Mouse (Mus musculus) heart, adult 2 months (tissue): ENCODE results near the gene Mlec. TPM values are rescaled to one million over a fixed set of nuclear protein-coding genes. Genes with fewer than 3 reads are reported as not detected.

Experiments
- DNase-seq, 2 experiments: peaks; one replicate each; pipeline ENCODE4 v3.0.0; 2021
- H3K27ac ChIP-seq: fragments of 200-600 bp; 2 replicates; pipeline ENCODE4 v1.8.1; 2022
- H3K27me3 ChIP-seq: fragments of 200-500 bp; 2 replicates; pipeline ENCODE4 v1.6.1; 2012; ENCODE audit warnings: mild to moderate bottlenecking, low read length, inconsistent platforms, mixed read lengths; ENCODE audit not compliant: control insufficient read depth, insufficient read depth
- H3K36me3 ChIP-seq: fragments of 200-500 bp; 2 replicates; pipeline ENCODE4 v1.6.1; 2012; ENCODE audit warnings: low read length, inconsistent platforms; ENCODE audit not compliant: control insufficient read depth, insufficient read depth
- H3K4me1 ChIP-seq: fragments of 200-500 bp; 2 replicates; pipeline ENCODE4 v1.6.1; 2011; ENCODE audit warnings: low read length; ENCODE audit not compliant: control insufficient read depth, insufficient read depth
- H3K4me3 ChIP-seq: fragments of 200-600 bp; 2 replicates; pipeline ENCODE4 v1.8.1; 2022
- H3K79me2 ChIP-seq: fragments of 200-500 bp; replicated peaks from 2 replicates; pipeline ENCODE4 v1.6.1; 2012; ENCODE audit warnings: mild to moderate bottlenecking, inconsistent platforms, low read length, moderate library complexity, mixed read lengths; ENCODE audit not compliant: control insufficient read depth, insufficient read depth
- H3K9ac ChIP-seq: fragments of 200-500 bp; 2 replicates; pipeline ENCODE4 v1.6.1; 2012; ENCODE audit warnings: low read depth, mild to moderate bottlenecking, control low read depth, inconsistent platforms, low read length, mixed read lengths
- CTCF ChIP-seq: fragments of 200-600 bp; IDR thresholded peaks from 2 replicates; pipeline ENCODE4 v1.8.1; 2022; ENCODE audit warnings: antibody characterized with exemption, mild to moderate bottlenecking, moderate library complexity
- EP300 ChIP-seq: fragments of 200-500 bp; IDR thresholded peaks from 2 replicates; pipeline ENCODE4 v1.6.1; 2011; ENCODE audit warnings: low read depth, low read length, control low read depth; ENCODE audit not compliant: insufficient read depth
- POLR2A ChIP-seq: fragments of 200-500 bp; IDR thresholded peaks from 2 replicates; pipeline ENCODE4 v1.6.1; 2011; ENCODE audit warnings: mild to moderate bottlenecking, low read depth, low read length, control low read depth; ENCODE audit not compliant: insufficient read depth
- WGBS: fragments of 180-500 bp; shearing (Covaris S2); methylation state at CpG from one replicate; pipeline ENCODE4 v1.1.7; 2018; 5-methylcytosine and 5-hydroxymethylcytosine counted together
- intact Hi-C: fragments of 180-260 bp; cut with DNase I; formaldehyde crosslinking; loops from one replicate; pipeline ENCODE4 v1.15.1; 2025
- long read RNA-seq: library from polyadenylated mRNA; stranded (forward); transcript quantifications from one replicate; pipeline ENCODE4 v2.0.0, GENCODE M21; 2021
- polyA plus RNA-seq: library from polyadenylated mRNA; depleted of rRNA; stranded (reverse); fragments of >200 nt; gene quantifications from 2 replicates; pipeline ENCODE4 v1.2.3, GENCODE M21; 2012; rRNA removed
- total RNA-seq, 2 experiments: library from RNA; stranded (reverse); gene quantifications; 2 replicates each; pipeline ENCODE4 v1.2.3; 2021

The Mlec gene
- total RNA-seq (10 to 100 TPM; 74.6 to 80.6 TPM), polyA plus RNA-seq (40.4 and 75.4 TPM in 2 replicates)
- long read RNA-seq, full-length matches to known transcripts, result 24 of 45 reads
- long read RNA-seq, partial matches to known transcripts, result 0 of 45 reads
- long read RNA-seq, other reads (novel, unspliced or antisense), result 21 of 45 reads

GRCm38 (mm10) chr5:115158040-115158983 is at the start of gene Mlec:
Mlec (minus strand) TSS chr5:115158179.
- DNase-seq, result peak; percentile 99
- peaks cover 18% of the 10 kb centered on the region for H3K4me1 ChIP-seq
- under 1% methylated on average over 78 of the region's 78 CpGs for WGBS
- intact Hi-C loops, result no loop called here
- H3K27me3 ChIP-seq, result no peaks in the 10 kb centered on the region
- peak within 1 kb of the TSS; percentile 95 for H3K9ac ChIP-seq
- TF ChIP-seq EP300 (peak; percentile 21; the same call in 1 of the 2 replicates), POLR2A (peak; percentile 88), CTCF (no peak)
- H3K27ac ChIP-seq, result peak within 1 kb of the TSS; percentile 99
- H3K36me3 ChIP-seq, result no peaks in the 10 kb centered on the region
- H3K79me2 ChIP-seq, result peaks cover 5% of the 10 kb centered on the region
- H3K4me3 ChIP-seq, result peak within 1 kb of the TSS; percentile 88

- WGBS, result 57% methylated on average over 5 of the region's 5 CpGs
- intact Hi-C loops, result no loop called here
- TF ChIP-seq EP300 (no peak), CTCF (peak; percentile 52), POLR2A (no peak)
- no peak for DNase-seq
- Histone ChIP-seq H3K27me3 (no peaks in the 10 kb centered on the region), H3K79me2 (no peaks in the 10 kb centered on the region), H3K36me3 (no peaks in the 10 kb centered on the region), H3K9ac (no peak overlapping the region), H3K27ac (no peak overlapping the region), H3K4me3 (no peak overlapping the region), H3K4me1 (peaks cover 5% of the 10 kb centered on the region; the same call in 1 of the 2 replicates)
Measured at GRCm38 (mm10) chr5:115207244-115207643, 49.3 kb upstream of the Mlec start.

- peak overlapping the region; percentile 66 for H3K27ac ChIP-seq
- 5% methylated on average over 31 of the region's 31 CpGs for WGBS
Measured at GRCm38 (mm10) chr5:115204562-115205311, 46.8 kb upstream of the Mlec start.

GRCm38 (mm10) chr5:115203735-115204561 is 46.0 kb upstream of the Mlec start:
- Histone ChIP-seq H3K4me1 (peaks cover 5% of the 10 kb centered on the region; the same call in 1 of the 2 replicates), H3K4me3 (peak overlapping the region; percentile 39), H3K79me2 (no peaks in the 10 kb centered on the region), H3K27me3 (no peaks in the 10 kb centered on the region), H3K36me3 (no peaks in the 10 kb centered on the region), H3K9ac (peak overlapping the region; percentile 34), H3K27ac (peak overlapping the region; percentile 66)
- TF ChIP-seq EP300 (no peak), POLR2A (peak; percentile 20; the same call in 1 of the 2 replicates)
- WGBS, result 20% methylated on average over 23 of the region's 23 CpGs
- intact Hi-C loops, result no loop called here
- peak; percentile 57 to 63 for DNase-seq

More at GRCm38 (mm10) chr5:115204562-115205311, 46.8 kb upstream of the Mlec start:
- TF ChIP-seq POLR2A (peak; percentile 76; the same call in 1 of the 2 replicates), CTCF (no peak), EP300 (no peak)
- DNase-seq, result peak; percentile 54 to 67
- intact Hi-C loops, result no loop called here
- H3K79me2 ChIP-seq, result no peaks in the 10 kb centered on the region
- peaks cover 5% of the 10 kb centered on the region; the same call in 1 of the 2 replicates for H3K4me1 ChIP-seq
- peak overlapping the region; percentile 44 for H3K4me3 ChIP-seq
- no peaks in the 10 kb centered on the region for H3K27me3 ChIP-seq
- H3K9ac ChIP-seq, result peak overlapping the region; percentile 64
- no peaks in the 10 kb centered on the region for H3K36me3 ChIP-seq

- Histone ChIP-seq H3K4me3 (no peak overlapping the region), H3K9ac (no peak overlapping the region), H3K27me3 (no peaks in the 10 kb centered on the region)
Measured at GRCm38 (mm10) chr5:115194626-115195221, 36.7 kb upstream of the Mlec start.

More at GRCm38 (mm10) chr5:115194626-115195221, 36.7 kb upstream of the Mlec start:
- Histone ChIP-seq H3K79me2 (no peaks in the 10 kb centered on the region), H3K27ac (no peak overlapping the region), H3K4me1 (peaks cover 3% of the 10 kb centered on the region; the same call in 1 of the 2 replicates), H3K36me3 (no peaks in the 10 kb centered on the region)
- TF ChIP-seq EP300, result no peak
- no peak for TF ChIP-seq CTCF
- TF ChIP-seq POLR2A, result no peak
- intact Hi-C loops, result no loop called here
- WGBS, result 16% methylated on average over 12 of the region's 12 CpGs
- DNase-seq, result no peak
